In the genomic region with DNA sequence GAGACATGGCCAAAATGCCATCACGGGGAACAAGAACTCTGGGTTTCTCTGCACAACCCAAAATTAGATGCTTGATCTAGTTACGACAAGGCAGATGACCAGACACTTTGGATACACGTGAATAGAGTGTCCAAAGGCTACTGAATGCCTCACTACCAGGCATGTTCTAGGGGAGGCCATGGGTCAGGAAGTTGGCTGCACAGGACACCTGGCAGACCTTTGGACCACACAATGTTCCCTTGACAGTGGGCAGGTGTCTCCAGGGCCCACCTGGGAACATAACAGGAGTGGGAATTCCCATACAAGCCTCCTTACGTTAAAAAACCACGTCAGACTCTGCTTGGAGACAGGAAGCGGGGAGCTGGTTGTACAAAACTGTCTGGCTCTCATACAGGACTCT, we compare ENCODE assay signal across 23 mouse cellular contexts.
"Had no signal": no experiment of that assay in that cellular context is flagged by ENCODE, and none has a peak within 500 bp of the region (broad histone marks: within the 10 kb centered on the region; RNA-seq: fewer than 3 reads in every experiment).

No protein-coding gene starts in this region.

- H3K27me3 ChIP-seq: heart, embryonic 12.5 days; hindbrain, embryonic 12.5 days; intestine, embryonic 15.5 days; liver, embryonic 13.5 days; liver, embryonic 15.5 days had no signal

- H3K9me3 ChIP-seq: heart, embryonic 10.5 days; heart, embryonic 12.5 days; hindbrain, embryonic 10.5 days; hindbrain, embryonic 12.5 days; intestine, embryonic 15.5 days; limb, embryonic 10.5 days; limb, embryonic 12.5 days; liver, embryonic 13.5 days; liver, embryonic 15.5 days had no signal

- ATAC-seq: forebrain, embryonic 16.5 days; hindbrain, embryonic 16.5 days; intestine, embryonic 15.5 days; intestine, postnatal 0 days; liver, postnatal 0 days had no signal

- DNase-seq: gastrocnemius, postnatal 14 days; heart, adult 18-20 months; heart, postnatal 10 days; heart, postnatal 4 days; liver; liver, embryonic 13.5 days; liver, postnatal 0 days had no signal

- H3K4me1 ChIP-seq: intestine, embryonic 15.5 days; liver, embryonic 13.5 days; liver, embryonic 15.5 days had no signal

- H3K36me3 ChIP-seq: heart, embryonic 10.5 days; heart, embryonic 12.5 days; hindbrain, embryonic 10.5 days; hindbrain, embryonic 12.5 days; intestine, embryonic 15.5 days; limb, embryonic 10.5 days; limb, embryonic 12.5 days; liver, embryonic 13.5 days; liver, embryonic 15.5 days had no signal

- H3K4me3 ChIP-seq: heart, embryonic 10.5 days; heart, embryonic 12.5 days; hindbrain, embryonic 10.5 days; hindbrain, embryonic 12.5 days; intestine, embryonic 15.5 days; layer of hippocampus, adult 2 months; left cerebral cortex, adult 2 months; limb, embryonic 10.5 days; limb, embryonic 12.5 days; liver, embryonic 13.5 days; liver, embryonic 15.5 days had no signal

- H3K27ac ChIP-seq: heart, embryonic 10.5 days; hindbrain, embryonic 10.5 days; hindbrain, embryonic 12.5 days; hindbrain, embryonic 14.5 days; intestine, embryonic 15.5 days; kidney, postnatal 0 days; layer of hippocampus, adult 2 months; left cerebral cortex, adult 2 months; limb, embryonic 10.5 days; limb, embryonic 12.5 days; liver, embryonic 13.5 days; liver, embryonic 15.5 days had no signal

- H3K4me2 ChIP-seq: heart, embryonic 12.5 days; hindbrain, embryonic 12.5 days; hindbrain, embryonic 14.5 days; intestine, embryonic 15.5 days; limb, embryonic 12.5 days; liver, embryonic 11.5 days; liver, embryonic 13.5 days; liver, embryonic 15.5 days had no signal

- H3K9ac ChIP-seq: heart, embryonic 12.5 days; hindbrain, embryonic 12.5 days; hindbrain, embryonic 14.5 days; intestine, embryonic 15.5 days; limb, embryonic 12.5 days; liver, embryonic 13.5 days; liver, embryonic 15.5 days; liver, postnatal 0 days had no signal
